Mouse (Mus musculus) hindbrain, embryonic 14.5 days (tissue): ENCODE results near the gene Gm6993. TPM values are rescaled to one million over a fixed set of nuclear protein-coding genes. Genes with fewer than 3 reads are reported as not detected.

Source experiments
- ATAC-seq: fragments of 200-750 bp; cut with Nextera tagmentation; 2 replicates; pipeline ENCODE4 v1.8.0; 2017; ENCODE audit warnings: moderate number of reproducible peaks, mild to moderate bottlenecking, moderate TSS enrichment, moderate library complexity; ENCODE audit not compliant: low FRiP score
- DNase-seq: peaks from one replicate; pipeline ENCODE4 v3.0.0-alpha.2; 2015; ENCODE audit warnings: low spot score
- H3K27ac ChIP-seq: fragments of 300-500 bp; sonication (generic); 2 replicates; pipeline ENCODE4 v1.5.1; 2014; ENCODE audit warnings: mild to moderate bottlenecking, moderate library complexity
- H3K27me3 ChIP-seq: fragments of 300-500 bp; sonication (generic); 2 replicates; pipeline ENCODE4 v1.6.1; 2014; ENCODE audit warnings: mild to moderate bottlenecking, low read length, mixed read lengths; ENCODE audit not compliant: control insufficient read depth, insufficient read depth
- H3K36me3 ChIP-seq: fragments of 300-500 bp; sonication (generic); replicated peaks from 2 replicates; pipeline ENCODE4 v1.6.1; 2014; ENCODE audit not compliant: control insufficient read depth, insufficient read depth
- H3K4me1 ChIP-seq: fragments of 300-500 bp; sonication (generic); replicated peaks from 2 replicates; pipeline ENCODE4 v1.6.1; 2014; ENCODE audit warnings: antibody characterized with exemption, low read length, mixed read lengths; ENCODE audit not compliant: control insufficient read depth, insufficient read depth
- H3K4me2 ChIP-seq: fragments of 300-500 bp; sonication (generic); replicated peaks from 2 replicates; pipeline ENCODE4 v1.6.1; 2014; ENCODE audit warnings: mild to moderate bottlenecking, moderate library complexity
- H3K4me3 ChIP-seq: fragments of 300-500 bp; sonication (generic); replicated peaks from 2 replicates; pipeline ENCODE4 v1.5.1; 2014; ENCODE audit warnings: mild to moderate bottlenecking, low read length
- H3K9ac ChIP-seq: fragments of 300-500 bp; sonication (generic); 2 replicates; pipeline ENCODE4 v1.6.1; 2014
- H3K9me3 ChIP-seq: fragments of 300-500 bp; sonication (generic); 2 replicates; pipeline ENCODE4 v1.6.1; 2016; ENCODE audit warnings: low read length; ENCODE audit not compliant: control insufficient read depth
- WGBS: fragments of 180-500 bp; shearing (Covaris S2); extraction: QIAGEN DNeasy Blood & Tissue Kit; methylation state at CpG from one replicate; pipeline ENCODE4 v1.1.7; 2014; 5-methylcytosine and 5-hydroxymethylcytosine counted together
- polyA plus RNA-seq: library from polyadenylated mRNA; unstranded; fragments of >200 nt; fragmentation: Nextera tagmentation; extraction: Ambion mirVana; gene quantifications from 2 replicates; pipeline ENCODE4 v1.2.1, GENCODE M21; 2014

The Gm6993 gene
- polyA plus RNA-seq, 1 experiment from 2014 or later, result not detected

DNA sequence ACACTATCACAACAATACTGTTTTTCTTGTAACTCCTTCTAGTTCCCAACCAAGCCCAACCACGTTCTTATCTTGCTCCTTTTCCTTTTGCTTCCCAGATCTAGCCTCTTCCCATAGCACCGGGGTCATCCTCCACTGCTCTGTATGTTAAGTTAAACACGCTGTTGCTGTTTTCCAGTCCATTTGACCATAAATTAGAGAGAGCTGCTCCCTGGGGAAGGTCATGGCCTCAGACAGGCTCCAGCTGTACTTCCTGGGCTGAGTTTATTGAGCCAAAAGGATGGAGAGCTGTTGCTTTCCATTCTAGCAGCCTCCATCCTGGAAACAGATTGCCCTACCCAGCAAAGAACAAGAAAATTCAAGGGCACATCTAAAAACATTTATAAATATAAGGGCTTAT is 7.6 kb downstream of the Gm6993 start:
- H3K27ac ChIP-seq, result no peak overlapping the region
- H3K4me2 ChIP-seq, result no peak overlapping the region
- no peak for ATAC-seq
- no peak overlapping the region for H3K4me3 ChIP-seq
- DNase-seq, result no peak
- no peaks in the 10 kb centered on the region for H3K27me3 ChIP-seq
- H3K4me1 ChIP-seq, result 0 out of 2 replicates have a peak, but pooled peaks cover 3% of the 10 kb centered on the region
- no peak overlapping the region for H3K9ac ChIP-seq
- 40% methylated on average over 3 of the region's 3 CpGs for WGBS
- H3K9me3 ChIP-seq, result no peaks in the 10 kb centered on the region
- no peaks in the 10 kb centered on the region for H3K36me3 ChIP-seq

DNA sequence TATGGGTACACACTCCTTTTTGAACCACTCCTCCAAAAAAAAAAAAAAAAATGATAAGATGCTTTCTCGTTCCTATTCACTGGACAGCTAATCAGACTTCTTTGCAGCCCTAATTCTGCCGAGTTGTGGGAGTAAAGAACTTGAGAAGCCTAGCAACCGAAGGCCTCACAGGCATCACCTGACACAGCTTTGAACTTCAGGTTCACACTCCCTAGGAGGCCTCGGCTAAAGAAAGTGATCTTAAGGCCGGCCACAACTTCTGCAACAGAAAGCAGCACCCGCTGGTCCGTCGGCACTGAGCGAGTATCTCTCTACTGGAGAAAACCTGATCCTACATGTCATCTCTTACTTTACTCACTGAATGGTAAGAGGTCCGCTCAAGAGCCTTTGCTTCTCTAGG is 8.1 kb downstream of the Gm6993 start:
- no peak for DNase-seq
- H3K27ac ChIP-seq, result no peak overlapping the region
- no peak overlapping the region for H3K9ac ChIP-seq
- H3K9me3 ChIP-seq, result no peaks in the 10 kb centered on the region
- H3K4me3 ChIP-seq, result no peak overlapping the region
- H3K4me1 ChIP-seq, result 0 out of 2 replicates have a peak, but pooled peaks cover 3% of the 10 kb centered on the region
- no peaks in the 10 kb centered on the region for H3K27me3 ChIP-seq
- no peak for ATAC-seq
- H3K4me2 ChIP-seq, result no peak overlapping the region
- no peaks in the 10 kb centered on the region for H3K36me3 ChIP-seq
- 49% methylated on average over 10 of the region's 10 CpGs for WGBS

DNA sequence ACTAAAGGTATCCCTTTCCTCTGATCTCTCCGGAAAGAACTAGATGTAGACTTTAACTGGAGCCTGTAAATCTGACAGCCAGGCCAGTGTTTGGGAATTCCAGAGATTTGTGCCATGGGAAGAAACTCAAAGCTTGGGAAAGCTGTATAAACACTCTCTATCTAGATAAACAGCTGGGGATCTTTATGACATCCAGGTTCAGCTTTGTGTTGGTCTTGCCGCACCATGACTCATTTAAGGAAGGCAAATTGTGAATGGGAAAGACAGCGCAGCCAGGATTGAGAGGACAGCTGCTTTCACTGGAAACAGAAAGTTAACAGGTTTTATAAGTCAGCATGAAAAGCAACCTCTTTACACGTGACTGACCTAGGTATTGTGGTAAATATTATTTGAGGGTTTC is 11.7 kb downstream of the Gm6993 start:
- ATAC-seq (no peak), DNase-seq (no peak)
- Histone ChIP-seq H3K9ac (no peak overlapping the region), H3K36me3 (no peaks in the 10 kb centered on the region), H3K4me1 (0 out of 2 replicates have a peak, but pooled peaks cover 3% of the 10 kb centered on the region), H3K27me3 (no peaks in the 10 kb centered on the region), H3K27ac (no peak overlapping the region), H3K9me3 (no peaks in the 10 kb centered on the region), H3K4me3 (no peak overlapping the region), H3K4me2 (no peak overlapping the region)
- 84% methylated on average over 4 of the region's 4 CpGs for WGBS

DNA sequence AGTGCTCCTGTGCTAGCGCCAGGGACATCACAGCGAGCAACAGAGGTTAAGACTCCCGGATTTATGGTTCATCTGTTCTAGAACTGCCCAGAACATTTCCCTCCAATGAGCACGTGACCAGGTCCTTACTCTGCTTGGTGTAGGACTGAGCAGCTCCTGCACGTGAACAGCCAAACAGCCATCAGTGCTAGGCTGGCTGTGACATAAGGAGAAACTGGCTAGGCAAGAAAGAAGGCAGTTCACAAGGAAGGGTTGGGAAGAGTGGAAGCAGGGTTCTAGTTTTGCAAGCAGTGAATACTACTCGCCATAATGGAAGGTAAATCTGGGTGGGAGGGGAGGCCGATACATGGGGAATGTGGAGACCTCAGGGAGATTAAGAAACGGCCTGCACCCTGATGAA is 14.4 kb downstream of the Gm6993 start:
- no peak overlapping the region for H3K27ac ChIP-seq
- H3K27me3 ChIP-seq, result no peaks in the 10 kb centered on the region
- no peaks in the 10 kb centered on the region for H3K4me1 ChIP-seq
- no peak overlapping the region for H3K4me2 ChIP-seq
- no peaks in the 10 kb centered on the region for H3K9me3 ChIP-seq
- H3K9ac ChIP-seq, result no peak overlapping the region
- WGBS, result 89% methylated on average over 8 of the region's 8 CpGs
- no peak for ATAC-seq
- no peak overlapping the region for H3K4me3 ChIP-seq
- no peaks in the 10 kb centered on the region for H3K36me3 ChIP-seq
- no peak for DNase-seq

DNA sequence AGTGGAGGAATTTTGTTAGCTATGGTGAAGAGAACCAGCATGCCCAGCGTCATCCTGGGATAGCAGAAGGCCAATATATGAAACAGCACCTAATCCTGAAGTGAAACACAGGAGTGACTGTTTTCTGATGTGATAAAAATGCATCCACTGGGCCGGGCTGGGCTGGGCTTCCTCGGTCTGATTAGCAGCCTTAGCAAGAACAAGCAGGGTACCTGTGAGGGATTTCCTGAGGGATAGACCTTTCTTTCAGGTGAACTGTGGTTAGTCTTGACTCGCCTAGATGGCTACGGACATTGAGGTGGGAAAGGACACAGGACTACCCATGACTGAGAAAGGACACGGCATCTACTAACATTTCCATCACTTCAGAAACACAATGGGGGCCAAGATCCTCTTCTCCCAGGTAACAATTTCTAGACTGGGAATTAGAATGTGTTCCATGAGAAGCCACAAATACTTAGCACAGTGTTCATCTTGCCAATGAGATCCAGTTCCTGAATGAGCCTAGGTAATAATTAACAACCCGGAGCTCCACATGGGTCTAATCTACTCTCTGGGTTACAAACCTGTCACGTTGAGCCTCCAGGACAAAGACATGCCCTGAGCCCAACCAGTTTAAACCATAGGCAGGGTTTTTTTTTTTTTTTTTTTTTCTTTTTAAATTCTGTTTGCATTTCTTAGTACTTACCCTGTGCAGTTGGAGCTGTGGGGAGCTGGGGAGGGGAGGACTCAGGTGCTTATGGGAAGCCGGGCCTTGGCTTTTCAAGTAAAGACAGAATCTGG is 15.7 kb downstream of the Gm6993 start:
- Histone ChIP-seq H3K9me3 (no peaks in the 10 kb centered on the region), H3K4me1 (no peaks in the 10 kb centered on the region), H3K9ac (no peak overlapping the region), H3K27ac (no peak overlapping the region), H3K36me3 (no peaks in the 10 kb centered on the region), H3K4me2 (no peak overlapping the region), H3K4me3 (no peak overlapping the region), H3K27me3 (no peaks in the 10 kb centered on the region)
- WGBS, result 76% methylated on average over 9 of the region's 9 CpGs
- no peak for ATAC-seq
- no peak for DNase-seq

DNA sequence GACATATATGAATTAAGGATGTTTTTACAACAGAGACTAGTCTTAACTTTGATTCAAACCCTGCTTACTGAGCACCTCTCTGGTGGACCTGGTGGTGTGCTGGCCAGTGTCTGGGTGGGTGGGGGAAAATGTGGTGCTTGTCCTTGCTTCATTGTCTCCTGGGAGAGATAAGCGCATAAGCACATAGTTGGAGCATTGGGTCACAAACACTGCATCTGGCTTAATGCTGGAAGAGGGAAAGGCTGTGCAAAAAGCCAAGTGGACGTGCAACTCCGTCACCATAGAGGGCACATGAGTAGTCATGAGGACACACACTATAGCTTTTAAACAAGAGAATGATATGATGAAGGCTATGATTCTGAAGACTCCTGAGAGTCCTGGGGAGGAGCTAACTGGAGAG is 21.3 kb downstream of the Gm6993 start:
- ATAC-seq (no peak), DNase-seq (no peak)
- H3K27ac ChIP-seq, result no peak overlapping the region
- H3K4me3 ChIP-seq, result no peak overlapping the region
- H3K36me3 ChIP-seq, result no peaks in the 10 kb centered on the region
- no peak overlapping the region for H3K4me2 ChIP-seq
- H3K27me3 ChIP-seq, result peaks cover 41% of the 10 kb centered on the region
- H3K9me3 ChIP-seq, result no peaks in the 10 kb centered on the region
- WGBS, result 90% methylated on average over 3 of the region's 3 CpGs
- H3K4me1 ChIP-seq, result peaks cover 8% of the 10 kb centered on the region; the same call in 1 of the 2 replicates
- H3K9ac ChIP-seq, result no peak overlapping the region

DNA sequence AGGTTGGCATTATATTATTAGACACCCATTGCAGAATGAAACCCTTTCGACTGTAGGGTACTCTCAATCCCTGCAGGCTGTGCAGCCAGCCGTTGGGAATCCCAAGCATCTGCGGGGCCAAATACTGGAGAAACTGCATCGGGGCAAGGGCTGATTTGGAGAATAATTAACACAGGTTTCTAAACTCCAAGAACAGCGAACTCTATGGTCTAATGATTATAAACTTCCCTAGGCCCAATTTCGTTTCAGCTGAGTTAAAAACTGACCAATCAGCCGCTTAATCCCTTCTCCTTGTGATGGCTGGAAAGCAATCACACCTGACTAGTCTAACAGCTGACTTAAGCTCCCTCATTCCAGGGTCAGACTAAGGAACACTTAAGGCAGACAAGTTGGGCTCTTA is 23.4 kb downstream of the Gm6993 start:
- Histone ChIP-seq H3K9ac (no peak overlapping the region), H3K4me2 (no peak overlapping the region), H3K27me3 (peaks cover 60% of the 10 kb centered on the region), H3K4me3 (no peak overlapping the region), H3K9me3 (no peaks in the 10 kb centered on the region), H3K27ac (no peak overlapping the region), H3K4me1 (peaks cover 8% of the 10 kb centered on the region; the same call in 1 of the 2 replicates), H3K36me3 (no peaks in the 10 kb centered on the region)
- ATAC-seq, result no peak
- DNase-seq, result no peak
- 33% methylated on average over 7 of the region's 7 CpGs for WGBS

DNA sequence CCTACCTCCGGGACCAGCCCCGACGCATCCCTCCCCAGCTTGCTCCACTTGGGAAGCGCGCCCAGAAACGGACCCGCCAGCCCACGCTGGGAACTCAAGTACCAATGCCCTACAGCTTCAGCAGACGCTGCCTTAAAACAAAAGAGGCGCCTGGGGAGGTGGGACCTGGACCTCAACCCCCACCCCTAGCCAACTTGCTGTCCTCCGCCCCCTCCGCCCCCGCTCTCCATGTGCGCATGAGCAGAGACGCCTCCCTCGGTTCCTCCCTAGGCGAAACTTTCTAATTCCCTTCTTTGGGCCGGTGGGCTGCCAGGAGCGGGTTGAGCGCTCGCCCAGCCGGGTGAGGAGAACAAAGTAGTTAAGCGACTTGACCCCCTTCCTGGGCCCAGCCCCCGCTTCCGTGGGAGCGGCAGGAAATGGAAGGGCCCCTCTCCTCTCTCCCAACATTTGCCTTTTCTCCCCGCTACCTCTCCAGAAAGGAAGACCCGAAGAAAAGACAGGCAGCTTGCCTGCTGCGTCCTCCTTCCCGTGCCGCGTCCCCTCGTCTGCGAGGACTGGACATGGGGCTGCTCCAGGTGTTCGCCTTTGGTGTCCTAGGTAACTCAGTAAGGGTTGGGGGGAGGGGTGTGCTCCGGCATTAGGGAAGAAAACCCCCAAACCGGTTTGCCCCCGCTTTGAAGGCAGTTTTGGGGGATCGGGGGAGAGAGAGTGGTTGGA is 24.6 kb downstream of the Gm6993 start, which contains the start of gene Lamb1:
Gene Lamb1, plus strand, starts transcription at position 230 of the 717 bp plus-strand sequence.
- peak; percentile 46 for ATAC-seq
- Histone ChIP-seq H3K27ac (peak within 1 kb of the TSS; percentile 14; the same call in 1 of the 2 replicates), H3K9me3 (no peaks in the 10 kb centered on the region), H3K4me1 (peaks cover 12% of the 10 kb centered on the region; the same call in 1 of the 2 replicates), H3K9ac (peak within 1 kb of the TSS; percentile 51), H3K4me2 (peak within 1 kb of the TSS; percentile 97), H3K27me3 (peaks cover 60% of the 10 kb centered on the region), H3K36me3 (no peaks in the 10 kb centered on the region), H3K4me3 (peak within 1 kb of the TSS; percentile 54)
- 0% methylated on average over 39 of the region's 39 CpGs for WGBS
- no peak for DNase-seq

DNA sequence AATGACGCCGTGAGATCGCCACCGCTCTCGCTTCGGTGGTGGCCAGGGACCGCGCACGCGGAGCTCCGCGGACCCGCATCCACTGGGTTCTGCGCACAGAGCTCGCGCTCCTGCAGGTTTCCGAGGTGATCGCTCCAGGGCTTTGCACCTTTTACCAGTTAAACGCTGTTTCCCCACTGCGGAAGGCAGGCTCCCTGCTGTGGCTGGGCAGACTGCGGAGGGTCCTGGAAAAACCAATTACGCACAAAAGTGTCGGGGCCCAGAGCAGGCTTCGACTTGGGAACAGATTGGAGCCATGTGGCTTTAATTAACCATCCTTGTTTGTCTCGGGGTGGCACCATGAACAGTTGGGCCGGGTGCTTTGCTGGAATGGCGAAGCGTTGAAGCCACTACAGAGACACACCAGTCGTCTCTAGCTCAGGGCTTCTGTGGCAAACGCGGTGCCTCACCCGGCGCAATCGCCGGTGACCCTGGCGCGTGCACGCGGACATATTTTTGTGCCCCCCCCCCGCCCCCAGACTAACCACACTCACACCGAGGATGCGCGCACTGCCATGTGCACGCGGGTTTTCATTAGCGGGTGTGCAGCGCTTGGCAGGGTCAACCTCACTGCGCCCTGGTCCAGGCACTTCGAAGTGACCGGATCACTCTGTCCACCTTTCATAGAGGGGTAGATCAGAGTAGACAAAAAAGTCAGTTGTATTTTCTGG is 25.3 kb downstream of the Gm6993 start:
- peak overlapping the region; percentile 54 for H3K4me3 ChIP-seq
- DNase-seq (no peak), ATAC-seq (peak; percentile 66)
- no peaks in the 10 kb centered on the region for H3K36me3 ChIP-seq
- peak overlapping the region; percentile 97 for H3K4me2 ChIP-seq
- under 1% methylated on average over 50 of the region's 50 CpGs for WGBS
- peaks cover 12% of the 10 kb centered on the region; the same call in 1 of the 2 replicates for H3K4me1 ChIP-seq
- H3K27me3 ChIP-seq, result peaks cover 60% of the 10 kb centered on the region
- H3K9ac ChIP-seq, result peak overlapping the region; percentile 51
- H3K9me3 ChIP-seq, result no peaks in the 10 kb centered on the region
- peak overlapping the region; percentile 14; the same call in 1 of the 2 replicates for H3K27ac ChIP-seq
